Mouse (Mus musculus) MEL (cell line): Measurements from ENCODE around the gene Ndufaf2. TPM values are rescaled to one million over a fixed set of nuclear protein-coding genes. Genes with fewer than 3 reads are reported as not detected.

Source experiments
- DNase-seq: peaks from one replicate; pipeline ENCODE4 v3.0.0; 2011; ENCODE audit warnings: low read depth, low spot score
- H3K27ac ChIP-seq: 2 replicates; pipeline ENCODE4 v1.5.1; 2012; ENCODE audit warnings: low read depth, mild to moderate bottlenecking, control low read depth, low read length, moderate library complexity; ENCODE audit not compliant: control insufficient read depth
- H3K27me3 ChIP-seq, 2 experiments: fragments of 150-350 bp in 1 of 2; sonication (generic) in 1 of 2; 2 replicates each; pipeline ENCODE4 v1.6.1; 2012; ENCODE audit warnings: low read length in 2 of 2, mild to moderate bottlenecking in 2 of 2, improper control_type of control experiment in 1 of 2, moderate library complexity in 1 of 2; ENCODE audit not compliant: insufficient read depth in 2 of 2, control insufficient read depth in 1 of 2
- H3K36me3 ChIP-seq, 2 experiments: 2 replicates each; pipeline ENCODE4 v1.6.1; 2012 to 2014; ENCODE audit warnings: low read length in 2 of 2, improper control_type of control experiment in 1 of 2, inconsistent platforms in 1 of 2, mild to moderate bottlenecking in 1 of 2; ENCODE audit not compliant: insufficient read depth in 2 of 2, control insufficient read depth in 1 of 2
- H3K4me1 ChIP-seq, 2 experiments: fragments of 150-350 bp in 1 of 2; sonication (generic) in 1 of 2; 2 replicates each; pipeline ENCODE4 v1.6.1; 2012; ENCODE audit warnings: low read length in 2 of 2, improper control_type of control experiment in 1 of 2, mild to moderate bottlenecking in 1 of 2; ENCODE audit not compliant: insufficient read depth in 2 of 2, control insufficient read depth in 1 of 2
- H3K4me3 ChIP-seq, 2 experiments: fragments of 150-350 bp in 1 of 2; sonication (generic) in 1 of 2; 2 replicates each; pipeline ENCODE4 v1.5.1; 2012; ENCODE audit warnings: low read depth in 2 of 2, low read length in 2 of 2, mild to moderate bottlenecking in 2 of 2, moderate library complexity in 2 of 2, control low read depth in 1 of 2, improper control_type of control experiment in 1 of 2; ENCODE audit not compliant: control insufficient read depth in 1 of 2, insufficient read depth in 1 of 2
- H3K79me2 ChIP-seq: 2 replicates; pipeline ENCODE4 v1.6.1; 2012; ENCODE audit warnings: mild to moderate bottlenecking, low read length, moderate library complexity; ENCODE audit not compliant: control insufficient read depth, poor library complexity, insufficient read depth
- H3K9ac ChIP-seq: 2 replicates; pipeline ENCODE4 v1.6.1; 2012; ENCODE audit warnings: low read depth, mild to moderate bottlenecking, control low read depth, low read length, moderate library complexity; ENCODE audit not compliant: control insufficient read depth, poor library complexity, severe bottlenecking
- H3K9me3 ChIP-seq: fragments of 150-350 bp; sonication (generic); replicated peaks from 2 replicates; pipeline ENCODE4 v1.6.1; 2012; ENCODE audit warnings: mild to moderate bottlenecking, low read length, improper control_type of control experiment, moderate library complexity; ENCODE audit not compliant: insufficient read depth
- CHD1 ChIP-seq: IDR thresholded peaks from 2 replicates; pipeline ENCODE4 v1.6.1; 2012; ENCODE audit warnings: low read depth, mild to moderate bottlenecking, inconsistent platforms, low read length, improper control_type of control experiment
- ETS1 ChIP-seq: IDR thresholded peaks from 2 replicates; pipeline ENCODE4 v1.6.1; 2012; ENCODE audit warnings: low read depth, mild to moderate bottlenecking, inconsistent platforms, low read length, improper control_type of control experiment, moderate library complexity
- GATA1 ChIP-seq: IDR thresholded peaks from 2 replicates; pipeline ENCODE4 v1.6.1; 2011; ENCODE audit warnings: low read depth, low read length, improper control_type of control experiment
- JUND ChIP-seq: IDR thresholded peaks from 2 replicates; pipeline ENCODE4 v1.6.1; 2011; ENCODE audit warnings: low read depth, mild to moderate bottlenecking, improper control_type of control experiment, low read length
- MAZ ChIP-seq: IDR thresholded peaks from 2 replicates; pipeline ENCODE4 v1.6.1; 2012; ENCODE audit warnings: low read depth, mild to moderate bottlenecking, inconsistent platforms, low read length, improper control_type of control experiment
- MXI1 ChIP-seq: IDR thresholded peaks from 2 replicates; pipeline ENCODE4 v1.6.1; 2011; ENCODE audit warnings: mild to moderate bottlenecking, low read depth, low read length, improper control_type of control experiment
- MYB ChIP-seq: IDR thresholded peaks from 2 replicates; pipeline ENCODE4 v1.6.1; 2011; ENCODE audit warnings: mild to moderate bottlenecking, low read depth, low read length, improper control_type of control experiment
- NELFE ChIP-seq: IDR thresholded peaks from 2 replicates; pipeline ENCODE4 v1.6.1; 2011; ENCODE audit warnings: low read depth, low read length, improper control_type of control experiment
- POLR2AphosphoS2 ChIP-seq: IDR thresholded peaks from 2 replicates; pipeline ENCODE4 v1.6.1; 2011; ENCODE audit warnings: low read length, improper control_type of control experiment
- TCF12 ChIP-seq: IDR thresholded peaks from 2 replicates; pipeline ENCODE4 v1.6.1; 2014; ENCODE audit warnings: low read depth, mild to moderate bottlenecking, inconsistent platforms, low read length, improper control_type of control experiment, moderate library complexity
- UBTF ChIP-seq: IDR thresholded peaks from 2 replicates; pipeline ENCODE4 v1.6.1; 2012; ENCODE audit warnings: low read depth, mild to moderate bottlenecking, inconsistent platforms, low read length, improper control_type of control experiment, moderate library complexity, borderline replicate concordance; ENCODE audit not compliant: insufficient read depth
- ZNF384 ChIP-seq: IDR thresholded peaks from 2 replicates; pipeline ENCODE4 v1.6.1; 2012; ENCODE audit warnings: low read depth, mild to moderate bottlenecking, inconsistent platforms, low read length, improper control_type of control experiment
- polyA plus RNA-seq, 2 experiments: library from polyadenylated mRNA; stranded (reverse) in 1 of 2; unstranded in 1 of 2; fragments of >175 nt in 1 of 2; fragments of >200 nt in 1 of 2; gene quantifications; 2 replicates each; pipeline versions ENCODE4 v1.2.1 to v1.2.4; 2012; ENCODE audit warnings: low replicate concordance in 2 of 2, low read depth in 1 of 2; ENCODE audit not compliant: insufficient read length in 2 of 2, insufficient read depth in 1 of 2, missing spikeins in 1 of 2
- total RNA-seq: library from RNA; depleted of rRNA; stranded (reverse); fragments of 300-350 nt; gene quantifications from 2 replicates; pipeline ENCODE4 v1.2.3, GENCODE M21; 2012

Gene Ndufaf2
- total and polyA plus RNA-seq, 3 experiments = 50.9 to 76.0 TPM; not detected in 1

DNA sequence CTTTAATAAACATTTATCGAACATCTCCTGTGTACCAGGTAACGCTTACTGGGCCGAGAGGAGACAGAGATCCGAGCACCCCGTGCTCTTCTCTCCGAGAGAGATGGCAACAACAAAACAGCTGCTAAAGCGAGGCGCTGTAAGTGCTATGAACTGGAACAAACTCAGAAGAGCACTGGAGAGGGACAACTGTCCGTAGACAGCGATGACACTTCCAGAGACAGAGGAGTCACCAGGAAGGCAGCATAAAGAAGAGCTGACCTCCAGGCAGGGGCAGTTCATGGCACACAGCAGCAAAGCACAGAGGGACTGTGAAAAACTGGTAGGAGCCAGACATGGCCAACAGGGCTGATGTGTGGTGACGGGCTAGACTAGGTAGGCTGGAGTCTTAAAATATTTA, 34.3 kb downstream of the Ndufaf2 start:
- TF ChIP-seq ETS1 = no peak
- no peak for TF ChIP-seq UBTF
- no peak for TF ChIP-seq ZNF384
- no peak for TF ChIP-seq CHD1
- no peak for TF ChIP-seq NELFE
- no peak for TF ChIP-seq MAZ
- DNase-seq = no peak
- Histone ChIP-seq H3K36me3 (no peaks in the 10 kb centered on the region), H3K4me3 (no peak overlapping the region), H3K9ac (no peak overlapping the region), H3K27me3 (no peaks in the 10 kb centered on the region), H3K27ac (no peak overlapping the region), H3K79me2 (no peaks in the 10 kb centered on the region; the same call in 1 of the 2 replicates), H3K9me3 (no peaks in the 10 kb centered on the region), H3K4me1 (no peaks in the 10 kb centered on the region)

DNA sequence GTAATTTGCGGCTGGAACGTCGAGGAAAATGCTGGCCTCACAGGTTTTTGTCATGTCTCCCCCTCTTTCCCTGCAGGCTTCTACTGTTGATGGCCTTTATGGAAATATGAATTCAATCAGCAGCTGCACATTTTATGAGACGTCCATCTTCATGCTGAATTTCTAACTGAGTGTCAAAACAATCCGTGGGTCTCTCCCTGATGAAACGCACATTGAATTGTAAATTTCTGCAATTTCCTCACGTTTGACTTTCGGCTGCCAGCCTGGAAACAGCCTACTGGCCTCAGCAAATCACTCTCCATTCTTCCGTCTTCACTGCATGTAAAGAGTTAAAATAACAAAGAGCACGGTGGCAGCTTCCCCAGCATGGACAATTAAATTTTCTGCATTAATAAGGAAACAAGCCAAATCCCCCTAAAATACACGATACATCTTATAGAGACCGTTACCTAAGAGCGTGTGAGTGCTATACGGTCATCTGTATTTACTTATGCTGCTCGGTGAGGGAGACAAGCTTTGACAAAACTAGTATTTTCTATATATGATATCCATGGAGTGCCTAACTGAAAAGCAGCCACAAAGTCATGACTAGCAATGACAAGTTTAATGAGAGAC, 35.2 kb downstream of the Ndufaf2 start:
- H3K4me3 ChIP-seq = no peak overlapping the region
- TF ChIP-seq MXI1 = no peak
- no peak for TF ChIP-seq MYB
- no peak for TF ChIP-seq GATA1
- no peak for TF ChIP-seq POLR2AphosphoS2
- TF ChIP-seq TCF12 = no peak
- TF ChIP-seq, all 39 proteins: peak for 0
- no peak for DNase-seq
- Histone ChIP-seq H3K9me3 (no peaks in the 10 kb centered on the region), H3K27ac (no peak overlapping the region), H3K79me2 (no peaks in the 10 kb centered on the region; the same call in 1 of the 2 replicates), H3K36me3 (no peaks in the 10 kb centered on the region), H3K27me3 (no peaks in the 10 kb centered on the region), H3K4me1 (no peaks in the 10 kb centered on the region), H3K9ac (no peak overlapping the region)

DNA sequence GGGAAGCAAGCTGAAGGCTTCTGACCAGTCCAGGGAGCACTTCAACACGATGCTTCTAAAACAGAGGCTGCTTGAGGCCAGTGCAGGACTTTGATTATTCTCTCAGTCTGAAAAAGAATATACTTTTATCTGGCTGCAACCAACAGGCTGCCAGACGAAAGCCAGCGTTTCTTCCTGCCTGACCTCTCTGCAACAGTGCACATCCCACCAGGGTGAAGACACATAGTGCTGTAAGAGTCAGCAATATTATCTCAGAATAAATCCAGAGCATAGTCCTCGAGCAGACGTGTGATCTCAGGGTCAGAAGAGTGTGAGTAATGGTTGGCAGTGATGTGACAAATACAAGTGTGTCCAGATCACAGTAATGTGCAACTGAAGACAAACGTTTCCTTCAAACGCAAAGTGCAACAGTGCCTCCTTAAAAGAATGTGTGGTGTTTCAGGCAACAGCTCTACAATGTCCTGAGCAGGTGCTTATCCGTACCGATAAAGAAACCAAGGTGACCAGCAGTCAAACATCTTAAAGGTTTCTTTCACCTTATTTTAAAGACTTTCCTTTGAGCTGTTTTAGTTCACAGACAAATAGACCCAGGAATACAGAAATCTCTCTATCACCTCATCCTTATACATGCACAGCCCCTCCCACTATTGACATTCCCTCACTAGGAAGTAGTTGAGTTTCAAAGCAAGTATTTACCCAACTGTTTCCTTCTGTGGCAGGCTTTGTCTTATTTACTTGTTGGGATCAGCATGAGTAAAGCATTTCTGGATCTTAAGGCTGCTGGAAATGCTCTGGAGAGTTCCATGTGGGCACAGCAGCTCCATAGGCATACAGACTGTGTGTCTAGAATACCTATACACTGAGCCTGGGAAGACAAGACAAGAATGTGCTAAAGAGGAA, 38.8 kb downstream of the Ndufaf2 start:
- DNase-seq = no peak
- Histone ChIP-seq H3K27ac (no peak overlapping the region), H3K27me3 (no peaks in the 10 kb centered on the region), H3K9me3 (no peaks in the 10 kb centered on the region), H3K36me3 (no peaks in the 10 kb centered on the region), H3K4me1 (no peaks in the 10 kb centered on the region), H3K9ac (no peak overlapping the region), H3K79me2 (no peaks in the 10 kb centered on the region), H3K4me3 (no peak overlapping the region)
- no peak for TF ChIP-seq JUND
